In genomic region chr12:80106896-80107667, GRCm38 (mm10) we compare ENCODE assay signal across 10 mouse cellular contexts. TPM values are rescaled to one million over a fixed set of nuclear protein-coding genes. Genes with fewer than 3 reads are reported as not detected.
DNase-seq lines count a peak whose midpoint lies in the region; ATAC-seq and TF ChIP-seq lines count a peak whose summit lies in the region.
"Had no signal": no experiment of that assay in that cellular context is flagged by ENCODE, and none has a peak within 500 bp of the region (broad histone marks: within the 10 kb centered on the region; RNA-seq: fewer than 3 reads in every experiment).

No protein-coding gene starts in this region.

- H3K9me3 ChIP-seq in heart, embryonic 16.5 days (replicated peaks; ENCODE audit: control insufficient read depth, low read length), result no peaks in the 10 kb centered on the region
- no peaks in the 10 kb centered on the region for H3K9me3 ChIP-seq in neural tube, embryonic 15.5 days (replicated peaks)
- no peaks in the 10 kb centered on the region for H3K9me3 ChIP-seq in stomach, postnatal 0 days (ENCODE audit: control insufficient read depth, low read length)

- 88% methylated on average over 3 of the region's 3 CpGs for WGBS in heart, embryonic 16.5 days
- 85% methylated on average over 3 of the region's 3 CpGs for WGBS in neural tube, embryonic 15.5 days
- 87% methylated on average over 3 of the region's 3 CpGs for WGBS in stomach, postnatal 0 days

- TF ChIP-seq EP300 in stomach, postnatal 0 days (optimal IDR thresholded peaks at IDR 0.05), result no peak

- H3K4me1 ChIP-seq in heart, embryonic 16.5 days (ENCODE audit: control insufficient read depth, insufficient read depth, low read length), result peaks cover 8% of the 10 kb centered on the region
- peaks cover 13% of the 10 kb centered on the region for H3K4me1 ChIP-seq in neural tube, embryonic 15.5 days
- no peaks in the 10 kb centered on the region for H3K4me1 ChIP-seq in stomach, postnatal 0 days (replicated peaks; ENCODE audit: control insufficient read depth, insufficient read depth)

- no peak for DNase-seq in heart, postnatal 36 days
- DNase-seq in neural tube, embryonic 10.5 days (ENCODE audit: extremely low spot score, low spot score), result peak; percentile 49
- peak; percentile 30 for DNase-seq in induced T-regulatory cell, adult 2 months (ENCODE audit: low read depth)
- DNase-seq in stomach, postnatal 0 days (ENCODE audit: low spot score), result no peak
- no peak for DNase-seq in thymus, postnatal 25 days
- DNase-seq in layer of hippocampus, adult 9-11 months, result no peak
- DNase-seq: cerebellum, adult 18-20 months; spleen, adult 18-20 months had no signal

- no peak overlapping the region for H3K4me3 ChIP-seq in heart, embryonic 16.5 days (ENCODE audit: low read length)
- no peak overlapping the region for H3K4me3 ChIP-seq in neural tube, embryonic 15.5 days (replicated peaks)
- H3K4me3 ChIP-seq in stomach, postnatal 0 days (ENCODE audit: low read depth, low read length), result no peak overlapping the region

- peaks cover 9% of the 10 kb centered on the region for H3K36me3 ChIP-seq in heart, embryonic 16.5 days (ENCODE audit: control insufficient read depth, insufficient read depth)
- H3K36me3 ChIP-seq in neural tube, embryonic 15.5 days, result no peaks in the 10 kb centered on the region
- H3K36me3 ChIP-seq in stomach, postnatal 0 days (ENCODE audit: control insufficient read depth, insufficient read depth, low read length), result peaks cover 15% of the 10 kb centered on the region

- no peak overlapping the region for H3K9ac ChIP-seq in heart, embryonic 16.5 days (ENCODE audit: low read length)
- no peak overlapping the region for H3K9ac ChIP-seq in neural tube, embryonic 15.5 days (replicated peaks)
- no peak overlapping the region for H3K9ac ChIP-seq in stomach, postnatal 0 days (ENCODE audit: low read length)

- H3K27ac ChIP-seq in heart, embryonic 16.5 days (ENCODE audit: low read length), result peak overlapping the region; percentile 32
- no peak overlapping the region for H3K27ac ChIP-seq in neural tube, embryonic 15.5 days (replicated peaks)
- peak overlapping the region; percentile 61 for H3K27ac ChIP-seq in stomach, postnatal 0 days (replicated peaks)

- ATAC-seq in heart, embryonic 16.5 days (replicated peaks; ENCODE audit: extremely low read depth, insufficient read depth, low FRiP score), result no peak
- ATAC-seq in neural tube, embryonic 15.5 days (ENCODE audit: low FRiP score), result no peak
- no peak for ATAC-seq in stomach, postnatal 0 days (ENCODE audit: low FRiP score, low TSS enrichment)

- H3K4me2 ChIP-seq in heart, embryonic 16.5 days (ENCODE audit: low read depth, low read length), result no peak overlapping the region
- no peak overlapping the region for H3K4me2 ChIP-seq in neural tube, embryonic 15.5 days
- H3K4me2 ChIP-seq in stomach, postnatal 0 days (replicated peaks; ENCODE audit: low read depth), result no peak overlapping the region

- no peaks in the 10 kb centered on the region for H3K27me3 ChIP-seq in heart, embryonic 16.5 days (ENCODE audit: control insufficient read depth, insufficient read depth, low read length)
- H3K27me3 ChIP-seq in neural tube, embryonic 15.5 days (replicated peaks), result peaks cover 6% of the 10 kb centered on the region
- no peaks in the 10 kb centered on the region for H3K27me3 ChIP-seq in stomach, postnatal 0 days (ENCODE audit: control insufficient read depth, insufficient read depth, low read length)

- intact Hi-C loops in heart, postnatal 36 days (cut with DNase I), result no loop called here

- TF ChIP-seq CTCF in stomach, postnatal 0 days (IDR thresholded peaks at IDR 0.05; ENCODE audit: low read depth), result no peak

RNA-seq across cellular contexts. Expression of gene Zfp36l1, which starts 5.7 kb away (rescaled TPM):
- 85.5 and 90.1 TPM in 2 replicates for polyA plus RNA-seq in heart, embryonic 16.5 days (2015; fragmentation: Nextera tagmentation; extraction: Ambion mirVana)
- total RNA-seq in heart, postnatal 36 days (2021), result 100 to 1,000 TPM in 1 of 2 experiments, 10 to 100 TPM in 1; 94.2 to 109 TPM
- 33.6 and 54.3 TPM in 2 replicates for polyA plus RNA-seq in neural tube, embryonic 15.5 days (2015; fragmentation: Nextera tagmentation; extraction: Ambion mirVana)
- 90.8 and 98.5 TPM in 2 replicates for polyA plus RNA-seq in stomach, postnatal 0 days (2015; fragmentation: Nextera tagmentation; extraction: Ambion mirVana)

Comparison
In these comparisons a context has a peak if more than half of its experiments do, and no peak if none do; other contexts are left out.
1. DNase-seq: peak in neural tube, embryonic 10.5 days (single experiment) and induced T-regulatory cell, adult 2 months (single experiment); none in heart, postnatal 36 days (0 of 2), stomach, postnatal 0 days (single experiment), thymus, postnatal 25 days (single experiment) and layer of hippocampus, adult 9-11 months (single experiment).